ENCODE assay signal across 17 mouse cellular contexts in genomic region chr16:4765852-4766251, GRCm38 (mm10).
"Had no signal": no experiment of that assay in that cellular context is flagged by ENCODE, and none has a peak within 500 bp of the region (broad histone marks: within the 10 kb centered on the region; RNA-seq: fewer than 3 reads in every experiment).

No protein-coding gene starts in this region.

- H3K4me2 ChIP-seq: lung, embryonic 14.5 days; midbrain, embryonic 12.5 days; neural tube, embryonic 15.5 days had no signal

- H3K27me3 ChIP-seq: megakaryocyte, embryonic 14.5 days; midbrain, embryonic 12.5 days; neural tube, embryonic 15.5 days had no signal

- H3K27ac ChIP-seq: kidney, postnatal 0 days; left cerebral cortex, adult 2 months; limb, embryonic 10.5 days; liver, embryonic 14.5 days; macrophage; midbrain, embryonic 12.5 days; neural tube, embryonic 15.5 days had no signal

- ATAC-seq: intestine, embryonic 16.5 days had no signal

- DNase-seq: kidney, adult 9 months; kidney, postnatal 4 days; lung, embryonic 14.5 days; lung, postnatal 14 days; right cerebral cortex, postnatal 4 days; spleen, adult 18-20 months; thymus, adult 2 months; thymus, postnatal 25 days had no signal

- H3K4me1 ChIP-seq: limb, embryonic 10.5 days; midbrain, embryonic 12.5 days had no signal

- H3K4me3 ChIP-seq: left cerebral cortex, adult 2 months; limb, embryonic 10.5 days; megakaryocyte, embryonic 14.5 days; midbrain, embryonic 12.5 days; neural tube, embryonic 15.5 days had no signal

- H3K9ac ChIP-seq: liver, embryonic 14.5 days; lung, embryonic 14.5 days; midbrain, embryonic 12.5 days; neural tube, embryonic 15.5 days had no signal

- H3K9me3 ChIP-seq: limb, embryonic 10.5 days; megakaryocyte, embryonic 14.5 days; midbrain, embryonic 12.5 days; neural tube, embryonic 15.5 days had no signal
